Mouse (Mus musculus) forebrain, postnatal 0 days (tissue): Measurements from ENCODE around the gene Gm14403. TPM values are rescaled to one million over a fixed set of nuclear protein-coding genes. Genes with fewer than 3 reads are reported as not detected.
"Not testable (repeated sequence)": the region's sequence is repeated elsewhere in the genome, so short reads cannot be mapped to it uniquely, and the experiment has no call there.

Experiments used
- ATAC-seq: fragments of 200-750 bp; cut with Nextera tagmentation; 2 replicates; pipeline ENCODE4 v1.8.0; 2017; ENCODE audit warnings: mild to moderate bottlenecking, moderate library complexity
- DNase-seq: peaks from one replicate; pipeline ENCODE4 v3.0.0-alpha.2; 2015
- H3K27ac ChIP-seq: fragments of 300-500 bp; sonication (generic); 2 replicates; pipeline ENCODE4 v1.5.1; 2014; ENCODE audit warnings: low read depth, mild to moderate bottlenecking, antibody characterized with exemption, low read length, moderate library complexity, mixed read lengths
- H3K27me3 ChIP-seq: fragments of 300-500 bp; sonication (generic); 2 replicates; pipeline ENCODE4 v1.6.1; 2014; ENCODE audit warnings: mild to moderate bottlenecking, low read length, mixed read lengths; ENCODE audit not compliant: insufficient read depth
- H3K36me3 ChIP-seq: fragments of 300-500 bp; sonication (generic); 2 replicates; pipeline ENCODE4 v1.6.1; 2014; ENCODE audit warnings: mild to moderate bottlenecking, moderate library complexity; ENCODE audit not compliant: insufficient read depth
- H3K4me1 ChIP-seq: fragments of 300-500 bp; sonication (generic); 2 replicates; pipeline ENCODE4 v1.6.1; 2014; ENCODE audit warnings: antibody characterized with exemption; ENCODE audit not compliant: insufficient read depth
- H3K4me2 ChIP-seq: fragments of 300-500 bp; sonication (generic); 2 replicates; pipeline ENCODE4 v1.6.1; 2014; ENCODE audit warnings: low read depth, mild to moderate bottlenecking, moderate library complexity
- H3K4me3 ChIP-seq: fragments of 300-500 bp; sonication (generic); 2 replicates; pipeline ENCODE4 v1.5.1; 2014; ENCODE audit warnings: low read depth, low read length, mixed read lengths
- H3K9ac ChIP-seq: fragments of 300-500 bp; sonication (generic); 2 replicates; pipeline ENCODE4 v1.6.1; 2014; ENCODE audit warnings: mild to moderate bottlenecking
- H3K9me3 ChIP-seq: fragments of 300-500 bp; sonication (generic); 2 replicates; pipeline ENCODE4 v1.6.1; 2016; ENCODE audit warnings: low read length
- WGBS: fragments of 180-500 bp; shearing (Covaris S2); extraction: QIAGEN DNeasy Blood & Tissue Kit; methylation state at CpG from one replicate; pipeline ENCODE4 v1.1.7; 2014; 5-methylcytosine and 5-hydroxymethylcytosine counted together
- polyA plus RNA-seq: library from polyadenylated mRNA; unstranded; fragments of >200 nt; fragmentation: Nextera tagmentation; extraction: Ambion mirVana; gene quantifications from 2 replicates; pipeline ENCODE4 v1.2.1, GENCODE M21; 2015
- total RNA-seq: library from RNA; depleted of rRNA; stranded (reverse); fragments of >200 nt; gene quantifications from 2 replicates; pipeline ENCODE4 v1.2.3, GENCODE M21; 2014; rRNA removed

The Gm14403 gene
- total RNA-seq = 5.2 and 6.7 TPM in 2 replicates
- polyA plus RNA-seq = 1.3 and 2.3 TPM in 2 replicates

DNA sequence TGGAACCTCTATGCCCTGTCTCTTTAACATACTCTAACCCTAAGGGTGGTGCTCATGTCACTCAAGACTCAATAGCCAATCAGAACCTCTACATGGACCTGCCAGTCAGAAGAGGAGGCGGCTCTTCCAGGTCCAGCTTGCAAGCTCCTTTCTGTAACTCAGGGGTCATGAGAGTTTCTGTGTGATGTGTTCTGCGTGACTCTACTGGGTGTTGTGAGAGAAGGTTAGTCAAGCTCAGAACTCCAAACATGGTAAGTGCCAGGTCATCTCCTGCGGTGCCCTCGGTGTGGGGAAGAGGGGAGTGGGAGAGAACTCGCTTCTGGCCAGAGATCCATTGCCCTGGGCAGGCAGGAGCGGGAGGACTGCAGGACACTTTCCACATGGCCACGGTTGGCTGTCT lies at the start of gene Gm14403:
TSS of gene Gm14403 (plus strand) at position 149 of the 400 bp plus-strand sequence.
- peak within 1 kb of the TSS; percentile 39 for H3K4me2 ChIP-seq
- H3K4me3 ChIP-seq = peak within 1 kb of the TSS; percentile 22; the same call in 1 of the 2 replicates
- 28% methylated on average over 7 of the region's 7 CpGs for WGBS

DNA sequence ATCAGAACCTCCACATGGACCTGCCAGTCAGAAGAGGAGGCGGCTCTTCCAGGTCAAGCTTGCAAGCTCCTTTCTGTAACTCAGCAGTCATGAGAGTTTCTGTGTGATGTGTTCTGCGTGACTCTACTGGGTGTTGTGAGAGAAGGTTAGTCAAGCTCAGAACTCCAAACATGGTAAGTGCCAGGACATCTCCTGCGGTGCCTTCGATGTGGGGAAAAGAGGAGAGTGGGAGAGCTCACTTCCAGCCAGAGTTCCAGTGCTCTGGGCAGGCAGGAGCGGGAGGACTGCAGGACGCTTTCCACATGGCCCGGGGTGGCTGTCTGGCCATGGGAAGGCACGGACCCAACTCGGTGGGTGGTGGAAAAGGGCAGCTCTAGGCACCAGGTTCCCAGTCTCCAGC lies 33.3 kb upstream of the Gm14403 start, which contains the start of gene Zfp970:
TSS of gene Zfp970 (plus strand) at position 58 of the 400 bp plus-strand sequence.
- not testable (repeated sequence) for H3K36me3 ChIP-seq, H3K9me3 ChIP-seq, DNase-seq, H3K4me1 ChIP-seq, H3K27me3 ChIP-seq, ATAC-seq, H3K9ac ChIP-seq, H3K27ac ChIP-seq
- H3K4me3 ChIP-seq = peak within 1 kb of the TSS; percentile 29
- WGBS = 9% methylated on average over 7 of the region's 9 CpGs
- H3K4me2 ChIP-seq = peak within 1 kb of the TSS; percentile 39

More for the DNA sequence above, at the start of gene Gm14403:
- H3K9ac ChIP-seq, H3K4me1 ChIP-seq, H3K27ac ChIP-seq, ATAC-seq, H3K9me3 ChIP-seq, H3K36me3 ChIP-seq, H3K27me3 ChIP-seq: not testable (repeated sequence)
- peak; percentile 6 for DNase-seq

DNA sequence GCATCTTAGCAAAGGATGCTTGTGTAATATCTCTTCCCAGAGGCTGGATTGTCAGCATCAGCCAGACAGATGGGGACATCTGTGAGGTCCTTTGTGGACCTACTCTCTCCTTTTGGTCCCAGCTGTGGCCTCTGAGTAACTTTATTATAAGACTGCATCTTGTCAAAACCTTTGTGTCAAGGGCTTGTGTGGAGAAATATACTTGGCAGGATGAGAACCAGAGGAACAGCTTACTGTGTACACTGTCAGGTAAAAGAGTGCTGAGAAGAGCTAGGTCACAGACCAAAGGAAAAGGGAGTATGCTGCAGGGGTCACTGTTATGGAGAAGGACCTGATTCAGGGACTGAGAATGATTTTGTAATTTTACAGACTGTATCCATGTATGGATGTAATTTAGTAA lies 29.8 kb upstream of the Gm14403 start:
- H3K4me1 ChIP-seq, H3K4me2 ChIP-seq: not testable (repeated sequence)

DNA sequence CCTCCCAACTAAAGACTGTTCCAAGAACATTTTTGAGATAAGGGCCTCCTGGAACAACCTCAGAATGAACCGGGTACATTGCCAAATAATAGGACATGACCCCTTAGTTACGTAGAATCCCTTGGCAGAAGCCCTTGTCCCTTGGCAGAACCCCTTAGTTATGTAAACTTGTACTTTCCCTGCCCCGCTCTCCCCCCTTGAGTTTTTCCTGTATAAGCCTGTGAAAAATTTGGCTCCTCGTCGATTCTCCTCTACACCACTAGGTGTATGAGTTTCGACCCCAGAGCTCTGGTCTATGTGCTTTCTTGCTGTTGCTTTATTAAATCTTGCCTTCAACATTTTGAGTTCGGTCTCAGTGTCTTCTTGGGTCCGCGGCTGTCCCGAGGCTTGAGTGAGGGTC lies 25.8 kb upstream of the Gm14403 start:
- not testable (repeated sequence) for H3K9me3 ChIP-seq, H3K27me3 ChIP-seq, H3K27ac ChIP-seq, H3K4me2 ChIP-seq, H3K4me1 ChIP-seq, H3K4me3 ChIP-seq, H3K9ac ChIP-seq, DNase-seq, H3K36me3 ChIP-seq, ATAC-seq
- WGBS = 96% methylated on average over 5 of the region's 10 CpGs

More for the DNA sequence above, 29.8 kb upstream of the Gm14403 start:
- H3K9ac ChIP-seq, H3K4me3 ChIP-seq, H3K27ac ChIP-seq, H3K36me3 ChIP-seq, H3K9me3 ChIP-seq, ATAC-seq, DNase-seq, H3K27me3 ChIP-seq: not testable (repeated sequence)

DNA sequence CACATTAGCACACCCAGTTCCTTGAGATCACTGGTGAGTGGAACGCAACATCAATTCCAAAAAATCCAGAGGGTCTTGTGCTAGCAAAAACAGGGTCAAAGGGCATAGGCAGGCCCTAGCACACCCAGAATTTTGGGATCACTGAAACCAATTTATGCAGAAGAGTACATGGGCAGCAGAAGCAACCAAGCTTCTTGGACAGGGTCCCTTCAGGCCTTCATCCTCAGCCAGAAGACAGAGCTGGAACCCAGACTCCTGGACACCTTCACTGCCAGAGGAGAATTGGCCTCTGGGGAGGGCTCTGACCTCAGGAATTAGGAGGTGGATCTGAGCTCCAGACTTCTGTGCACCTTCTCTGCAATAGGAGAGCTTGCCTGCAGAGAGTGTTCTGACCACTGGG lies 16.0 kb upstream of the Gm14403 start:
- H3K4me1 ChIP-seq, H3K9ac ChIP-seq, H3K36me3 ChIP-seq, H3K4me2 ChIP-seq, H3K4me3 ChIP-seq, H3K27ac ChIP-seq, H3K27me3 ChIP-seq, DNase-seq, ATAC-seq, H3K9me3 ChIP-seq: not testable (repeated sequence)
- 100% methylated on average over 1 of the region's 1 CpGs for WGBS

DNA sequence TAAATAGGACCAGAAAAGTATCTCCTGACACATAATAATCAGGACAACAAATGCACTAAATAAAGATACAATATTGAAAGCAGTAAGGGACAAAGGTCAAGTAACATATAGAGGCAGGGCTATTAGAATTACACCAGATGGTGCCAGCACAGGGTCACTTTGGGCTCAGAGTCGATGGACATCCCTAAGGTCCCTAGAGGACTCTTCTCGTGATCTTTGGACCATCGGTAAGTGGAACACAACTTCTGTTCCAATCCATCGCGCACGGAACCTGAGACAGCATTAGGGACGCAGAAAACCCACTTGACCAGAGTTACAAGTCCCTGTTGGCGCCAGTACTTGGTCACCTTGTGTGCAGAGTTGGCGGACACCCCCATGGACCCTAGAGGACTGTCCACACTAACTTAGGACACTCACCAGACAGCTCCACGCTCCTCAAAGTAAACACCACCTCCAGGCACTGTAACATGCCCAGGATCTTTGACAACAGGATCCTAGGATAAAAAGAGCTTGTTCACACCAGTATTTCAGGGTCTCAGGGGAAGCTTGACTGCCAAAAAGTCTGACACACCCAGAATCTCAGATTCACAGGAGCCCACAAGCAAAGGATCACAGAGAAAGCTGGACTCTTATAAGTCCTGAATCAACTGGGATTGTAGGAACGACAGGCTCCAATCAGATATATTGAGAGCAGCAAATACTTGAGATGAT lies 14.6 kb upstream of the Gm14403 start:
- not testable (repeated sequence) for ATAC-seq, H3K9ac ChIP-seq, H3K4me3 ChIP-seq, H3K27ac ChIP-seq, H3K36me3 ChIP-seq, H3K27me3 ChIP-seq, H3K4me2 ChIP-seq, DNase-seq, H3K9me3 ChIP-seq, H3K4me1 ChIP-seq
- 90% methylated on average over 11 of the region's 11 CpGs for WGBS

DNA sequence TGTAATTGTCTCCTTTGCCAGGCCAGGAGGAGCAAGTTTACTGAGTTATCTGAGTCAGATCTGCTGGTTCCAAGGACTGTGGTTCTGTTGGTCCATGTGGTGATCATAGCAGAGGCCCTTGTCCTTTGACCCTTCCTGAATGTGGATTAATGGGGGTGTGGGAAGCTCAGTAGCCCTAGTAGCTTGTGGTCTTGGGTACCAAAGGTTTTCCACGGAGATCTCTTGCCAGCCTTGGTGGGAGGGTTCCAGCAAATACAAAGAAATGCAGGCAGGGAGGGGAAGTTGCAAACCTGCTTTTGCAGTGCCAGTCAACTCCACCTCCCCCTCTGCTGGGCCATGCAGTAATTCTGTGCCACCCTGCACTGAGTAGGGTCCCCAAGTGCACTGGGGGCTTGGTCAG lies 1.2 kb downstream of the Gm14403 start:
- H3K9me3 ChIP-seq, ATAC-seq, H3K9ac ChIP-seq, H3K36me3 ChIP-seq, H3K4me1 ChIP-seq, H3K27ac ChIP-seq, H3K27me3 ChIP-seq, DNase-seq, H3K4me3 ChIP-seq, H3K4me2 ChIP-seq: not testable (repeated sequence)
- WGBS = 40% methylated on average over 1 of the region's 1 CpGs

DNA sequence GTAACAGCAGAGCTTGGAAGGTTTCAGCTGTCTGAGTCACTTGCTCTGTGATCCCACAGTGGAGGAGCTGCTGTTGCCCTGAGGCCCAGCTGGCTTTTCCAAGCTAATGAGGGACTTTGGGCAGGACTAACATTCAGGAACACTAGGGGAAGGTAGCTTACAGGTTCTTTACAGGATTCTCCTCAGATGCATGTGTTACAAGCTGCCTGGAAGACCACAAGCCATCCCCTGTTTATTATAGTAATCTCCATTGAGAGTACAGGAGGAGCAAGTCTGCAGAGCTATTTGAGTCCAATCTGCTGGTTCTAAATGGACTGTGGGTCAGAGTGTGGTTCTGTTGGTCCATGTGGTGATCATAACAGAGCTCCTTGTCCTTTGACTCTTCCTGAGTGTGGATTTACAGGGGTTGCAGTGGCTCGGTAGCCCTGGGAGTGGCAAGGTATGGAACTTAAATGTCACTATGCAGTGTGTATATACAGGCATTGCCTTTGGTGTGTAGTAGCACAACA lies 7.2 kb downstream of the Gm14403 start:
- H3K4me3 ChIP-seq, H3K27me3 ChIP-seq, H3K36me3 ChIP-seq, ATAC-seq, DNase-seq, H3K4me1 ChIP-seq, H3K9ac ChIP-seq, H3K27ac ChIP-seq, H3K9me3 ChIP-seq, H3K4me2 ChIP-seq: not testable (repeated sequence)
- 93% methylated on average over 1 of the region's 1 CpGs for WGBS

DNA sequence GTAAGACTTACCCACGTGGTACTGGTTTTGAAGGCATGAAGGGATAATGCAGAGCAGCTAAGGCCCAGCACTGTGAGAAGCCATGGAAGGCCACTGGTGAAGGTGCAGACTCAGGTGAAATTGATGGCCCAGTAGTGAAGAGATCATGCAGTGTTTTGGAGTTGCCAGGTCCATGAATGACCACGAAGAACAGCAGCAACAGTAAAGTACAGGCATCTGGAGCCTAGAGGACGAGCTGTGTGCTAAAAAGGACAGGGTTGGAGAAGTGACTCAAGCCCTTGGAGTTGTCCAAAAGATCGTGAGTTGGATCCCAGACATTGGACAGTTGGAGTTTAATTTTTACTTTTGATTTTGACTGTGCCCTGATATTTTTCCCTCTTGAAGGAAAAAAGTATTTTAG lies 13.4 kb downstream of the Gm14403 start:
- not testable (repeated sequence) for ATAC-seq, DNase-seq, H3K4me1 ChIP-seq, H3K4me2 ChIP-seq, H3K4me3 ChIP-seq, H3K27me3 ChIP-seq, H3K9ac ChIP-seq, H3K9me3 ChIP-seq, H3K27ac ChIP-seq, H3K36me3 ChIP-seq
- whole genome bisulfite sequencing = 67% methylated on average over 4 of the region's 4 CpGs

DNA sequence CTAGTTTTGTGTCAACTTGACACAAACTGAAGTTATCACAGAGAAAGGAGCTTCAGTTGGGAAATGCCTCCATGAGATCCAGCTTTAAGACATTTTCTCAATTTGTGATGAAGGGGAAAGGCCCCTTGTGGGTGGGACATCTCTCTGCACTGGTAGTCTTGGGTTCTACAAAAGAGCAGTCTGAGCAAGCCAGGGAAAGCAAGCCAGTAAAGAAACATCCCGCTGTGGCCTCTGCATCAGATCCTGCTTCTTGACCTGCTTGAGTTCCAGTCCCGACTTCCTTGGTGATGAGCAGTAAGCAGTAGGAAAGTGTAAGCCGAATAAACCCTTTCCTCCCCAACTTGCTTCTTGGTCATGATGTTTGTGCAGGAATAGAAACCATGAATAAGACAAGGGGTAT lies 14.0 kb downstream of the Gm14403 start:
- not testable (repeated sequence) for H3K4me1 ChIP-seq, DNase-seq, H3K27me3 ChIP-seq, H3K9ac ChIP-seq, H3K9me3 ChIP-seq, H3K27ac ChIP-seq, H3K4me3 ChIP-seq, ATAC-seq, H3K36me3 ChIP-seq, H3K4me2 ChIP-seq
- 90% methylated on average over 3 of the region's 3 CpGs for WGBS
